Mouse (Mus musculus): Measurements from ENCODE around the gene Rpl24. TPM values are rescaled to one million over a fixed set of nuclear protein-coding genes. Genes with fewer than 3 reads are reported as not detected.

Gene Rpl24
- polyA plus RNA-seq, 1 experiment from 2014 or later: 485 TPM

- ATAC-seq (ENCODE audit: low FRiP score): no peak
- no peak overlapping the region for H3K4me2 ChIP-seq
- H3K4me3 ChIP-seq (replicated peaks): no peak overlapping the region
- H3K27me3 ChIP-seq (replicated peaks): no peaks in the 10 kb centered on the region
- WGBS: 98% methylated on average over 7 of the region's 7 CpGs
- no peaks in the 10 kb centered on the region for H3K9me3 ChIP-seq (replicated peaks)
- H3K4me1 ChIP-seq: no peaks in the 10 kb centered on the region
- no peak overlapping the region for H3K9ac ChIP-seq (replicated peaks)
- H3K36me3 ChIP-seq: peaks cover 43% of the 10 kb centered on the region
- no peak overlapping the region for H3K27ac ChIP-seq (replicated peaks)
These were observed 53.6 kb downstream of the Rpl24 start for GRCm38 (mm10) chr16:56019660-56020059.

Other genes starting within 250 kb of the Rpl24 start
- 2.0 and 3.3 TPM in 2 replicates for gene Nfkbiz, start 127.4 kb upstream of the Rpl24 start, polyA plus RNA-seq (2015; fragmentation: Nextera tagmentation; extraction: Ambion mirVana)
- 1.4 and 1.7 TPM in 2 replicates for gene Nxpe3, start 71.0 kb upstream of the Rpl24 start, polyA plus RNA-seq (2015; fragmentation: Nextera tagmentation; extraction: Ambion mirVana)
- gene Cep97, start 31.4 kb upstream of the Rpl24 start, polyA plus RNA-seq (2015; fragmentation: Nextera tagmentation; extraction: Ambion mirVana): 11.0 and 12.3 TPM in 2 replicates
- gene Zbtb11, start 7.6 kb downstream of the Rpl24 start, polyA plus RNA-seq (2015; fragmentation: Nextera tagmentation; extraction: Ambion mirVana): 22.5 and 23.7 TPM in 2 replicates
- gene Pcnp, start 63.5 kb downstream of the Rpl24 start, polyA plus RNA-seq (2015; fragmentation: Nextera tagmentation; extraction: Ambion mirVana): 193 and 199 TPM in 2 replicates
- 18.9 and 20.9 TPM in 2 replicates for gene Trmt10c, start 71.5 kb downstream of the Rpl24 start, polyA plus RNA-seq (2015; fragmentation: Nextera tagmentation; extraction: Ambion mirVana)
- gene Senp7, start 82.1 kb downstream of the Rpl24 start, polyA plus RNA-seq (2015; fragmentation: Nextera tagmentation; extraction: Ambion mirVana): 41.8 and 46.9 TPM in 2 replicates
- gene Impg2, start 238.0 kb downstream of the Rpl24 start, polyA plus RNA-seq (2015; fragmentation: Nextera tagmentation; extraction: Ambion mirVana): 0.17 and 0.19 TPM in 2 replicates

All from neural tube, embryonic 15.5 days (tissue).